Mouse (Mus musculus) hindbrain, postnatal 0 days (tissue): Measurements from ENCODE around the gene Aqr. TPM values are rescaled to one million over a fixed set of nuclear protein-coding genes. Genes with fewer than 3 reads are reported as not detected.
A peak's percentile ranks its signal among the peaks of the same experiment; 100 is the strongest.
"Not testable (repeated sequence)": the region's sequence is repeated elsewhere in the genome, so short reads cannot be mapped to it uniquely, and the experiment has no call there.

Source experiments
- ATAC-seq: fragments of 200-750 bp; cut with Nextera tagmentation; 2 replicates; pipeline ENCODE4 v1.8.0; 2017; ENCODE audit warnings: mild to moderate bottlenecking, moderate TSS enrichment, moderate library complexity
- DNase-seq: peaks from one replicate; pipeline ENCODE4 v3.0.0-alpha.2; 2015; ENCODE audit warnings: low spot score
- H3K27ac ChIP-seq: fragments of 300-500 bp; sonication (generic); 2 replicates; pipeline ENCODE4 v1.5.1; 2014; ENCODE audit warnings: mild to moderate bottlenecking
- H3K27me3 ChIP-seq: fragments of 300-500 bp; sonication (generic); 2 replicates; pipeline ENCODE4 v1.6.1; 2014; ENCODE audit warnings: low read length, mixed read lengths; ENCODE audit not compliant: insufficient read depth
- H3K36me3 ChIP-seq: fragments of 300-500 bp; sonication (generic); 2 replicates; pipeline ENCODE4 v1.6.1; 2014; ENCODE audit warnings: low read length, mixed read lengths; ENCODE audit not compliant: insufficient read depth
- H3K4me1 ChIP-seq: fragments of 300-500 bp; sonication (generic); 2 replicates; pipeline ENCODE4 v1.6.1; 2014; ENCODE audit warnings: antibody characterized with exemption, low read length, mixed read lengths; ENCODE audit not compliant: insufficient read depth
- H3K4me2 ChIP-seq: fragments of 300-500 bp; sonication (generic); 2 replicates; pipeline ENCODE4 v1.6.1; 2014; ENCODE audit warnings: low read depth, mild to moderate bottlenecking, low read length, moderate library complexity, mixed read lengths
- H3K4me3 ChIP-seq: fragments of 300-500 bp; sonication (generic); 2 replicates; pipeline ENCODE4 v1.5.1; 2014; ENCODE audit warnings: low read length
- H3K9ac ChIP-seq: fragments of 300-500 bp; sonication (generic); replicated peaks from 2 replicates; pipeline ENCODE4 v1.6.1; 2014; ENCODE audit warnings: mild to moderate bottlenecking, low read length, moderate library complexity, mixed read lengths
- H3K9me3 ChIP-seq: fragments of 300-500 bp; sonication (generic); 2 replicates; pipeline ENCODE4 v1.6.1; 2016; ENCODE audit warnings: low read length, mixed read lengths
- CTCF ChIP-seq: IDR thresholded peaks from 2 replicates; pipeline ENCODE4 v1.5.1; 2016; ENCODE audit warnings: antibody characterized with exemption, control low read depth, low read depth
- WGBS: fragments of 180-500 bp; shearing (Covaris S2); extraction: QIAGEN DNeasy Blood & Tissue Kit; methylation state at CpG from one replicate; pipeline ENCODE4 v1.1.7; 2014; 5-methylcytosine and 5-hydroxymethylcytosine counted together
- polyA plus RNA-seq: library from polyadenylated mRNA; unstranded; fragments of >200 nt; fragmentation: Nextera tagmentation; extraction: Ambion mirVana; gene quantifications from 2 replicates; pipeline ENCODE4 v1.2.1, GENCODE M21; 2015
- total RNA-seq: library from RNA; depleted of rRNA; stranded (reverse); fragments of >200 nt; gene quantifications from 2 replicates; pipeline ENCODE4 v1.2.3, GENCODE M21; 2014; rRNA removed

The Aqr gene
- total RNA-seq (24.7 and 26.3 TPM in 2 replicates), polyA plus RNA-seq (24.3 and 27.3 TPM in 2 replicates)

DNA sequence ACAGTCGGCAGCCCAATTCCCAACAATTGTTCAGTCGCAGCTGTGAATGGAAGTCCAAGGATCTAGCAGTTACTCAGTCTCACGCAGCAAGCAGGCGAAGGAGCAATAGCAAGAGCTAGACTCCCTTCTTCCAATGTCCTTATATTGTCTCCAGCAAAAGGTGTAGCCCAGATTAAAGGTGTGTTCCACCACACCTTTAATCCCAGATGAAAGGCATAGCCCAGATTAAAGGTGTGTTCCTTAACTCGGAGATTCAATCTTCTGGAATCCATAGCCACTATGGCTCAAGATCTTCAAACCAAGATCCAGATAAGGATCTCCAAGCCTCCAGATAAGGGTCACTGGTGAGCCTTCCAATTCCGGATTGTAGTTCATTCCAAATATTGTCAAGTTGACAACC lies at the start of gene Aqr:
Gene Aqr (minus strand): TSS at position 101 of the 400 bp plus-strand sequence.
- not testable (repeated sequence) for H3K4me3 ChIP-seq, DNase-seq, H3K27me3 ChIP-seq, H3K36me3 ChIP-seq, H3K27ac ChIP-seq, ATAC-seq, H3K4me2 ChIP-seq, H3K9ac ChIP-seq, H3K4me1 ChIP-seq, H3K9me3 ChIP-seq
- WGBS = 93% methylated on average over 1 of the region's 6 CpGs

DNA sequence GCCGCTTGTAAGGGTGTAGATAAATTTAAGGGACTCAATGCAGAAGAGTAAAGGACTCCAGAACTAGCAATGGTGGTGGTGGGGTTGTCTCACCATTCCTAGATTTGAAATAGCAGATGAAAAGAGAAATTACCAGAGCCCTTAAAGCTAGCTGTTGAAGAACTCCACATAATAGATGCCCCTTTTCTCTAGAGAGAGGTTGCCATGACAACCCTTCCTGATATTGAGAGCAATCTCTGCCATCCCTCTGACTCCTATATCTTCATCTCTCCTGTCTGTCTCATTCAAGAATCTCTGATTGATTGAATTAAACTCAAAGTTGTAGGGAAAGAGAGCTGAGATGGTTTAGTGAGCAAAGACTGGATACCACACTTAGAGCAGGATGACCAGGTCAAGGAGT lies 49.7 kb upstream of the Aqr start:
- no peaks in the 10 kb centered on the region for H3K27me3 ChIP-seq
- H3K36me3 ChIP-seq = no peaks in the 10 kb centered on the region
- H3K4me2 ChIP-seq = no peak overlapping the region
- no peak overlapping the region for H3K9ac ChIP-seq
- TF ChIP-seq CTCF = no peak
- 85% methylated on average over 1 of the region's 1 CpGs for WGBS
- ATAC-seq (no peak), DNase-seq (peak; percentile 46)
- no peak overlapping the region for H3K4me3 ChIP-seq
- no peaks in the 10 kb centered on the region for H3K9me3 ChIP-seq
- H3K27ac ChIP-seq = no peak overlapping the region
- no peaks in the 10 kb centered on the region for H3K4me1 ChIP-seq

DNA sequence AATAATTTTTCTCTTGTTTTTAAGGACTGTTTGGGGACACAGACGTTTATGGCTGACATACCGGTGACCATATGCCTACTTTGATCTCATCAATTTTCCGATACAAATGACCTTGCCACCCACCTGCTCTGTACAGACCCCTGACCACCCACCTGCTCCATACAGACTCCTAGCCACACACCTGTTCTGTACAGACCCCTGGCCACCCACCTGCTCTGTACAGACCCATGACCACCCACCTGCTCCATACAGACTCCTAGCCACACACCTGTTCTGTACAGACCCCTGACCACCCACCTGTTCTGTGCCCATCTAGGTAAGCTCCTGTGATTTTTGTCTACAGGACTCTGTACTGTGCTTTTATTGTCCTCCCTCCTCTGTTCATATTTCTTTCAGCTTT lies 48.8 kb upstream of the Aqr start:
- H3K4me1 ChIP-seq = no peaks in the 10 kb centered on the region
- no peak overlapping the region for H3K27ac ChIP-seq
- H3K9me3 ChIP-seq = no peaks in the 10 kb centered on the region
- H3K9ac ChIP-seq = no peak overlapping the region
- WGBS = 90% methylated on average over 3 of the region's 3 CpGs
- H3K4me3 ChIP-seq = no peak overlapping the region
- H3K27me3 ChIP-seq = no peaks in the 10 kb centered on the region
- no peak for DNase-seq
- no peaks in the 10 kb centered on the region for H3K36me3 ChIP-seq
- ATAC-seq = 0 out of 2 replicates have a peak, but pooled peaks have one; percentile 68
- H3K4me2 ChIP-seq = no peak overlapping the region
- no peak for TF ChIP-seq CTCF

DNA sequence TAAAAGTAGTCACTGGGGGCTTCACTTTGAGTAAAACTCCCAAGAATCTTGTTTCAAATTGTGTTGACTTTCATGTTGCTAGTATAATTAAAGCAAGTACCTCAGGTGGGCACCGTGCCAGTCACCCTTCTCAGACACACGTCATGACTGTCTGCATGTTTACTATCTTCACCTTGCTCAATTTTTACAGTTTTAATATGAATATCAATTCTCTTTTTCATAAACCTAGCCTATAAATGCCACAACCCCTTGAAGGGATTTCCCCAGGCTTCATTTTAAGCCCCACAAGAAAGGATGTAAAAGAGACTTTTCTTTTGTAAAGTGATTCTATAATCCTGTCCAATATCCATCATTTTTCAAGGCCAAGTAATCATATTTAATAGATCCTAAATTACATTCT lies 44.4 kb upstream of the Aqr start:
- ATAC-seq = no peak
- Histone ChIP-seq H3K4me2 (no peak overlapping the region), H3K27me3 (no peaks in the 10 kb centered on the region), H3K9me3 (no peaks in the 10 kb centered on the region), H3K27ac (no peak overlapping the region), H3K4me3 (no peak overlapping the region), H3K4me1 (no peaks in the 10 kb centered on the region), H3K36me3 (no peaks in the 10 kb centered on the region), H3K9ac (no peak overlapping the region)
- no peak for TF ChIP-seq CTCF
- WGBS = 66% methylated on average over 2 of the region's 2 CpGs
- DNase-seq = no peak

DNA sequence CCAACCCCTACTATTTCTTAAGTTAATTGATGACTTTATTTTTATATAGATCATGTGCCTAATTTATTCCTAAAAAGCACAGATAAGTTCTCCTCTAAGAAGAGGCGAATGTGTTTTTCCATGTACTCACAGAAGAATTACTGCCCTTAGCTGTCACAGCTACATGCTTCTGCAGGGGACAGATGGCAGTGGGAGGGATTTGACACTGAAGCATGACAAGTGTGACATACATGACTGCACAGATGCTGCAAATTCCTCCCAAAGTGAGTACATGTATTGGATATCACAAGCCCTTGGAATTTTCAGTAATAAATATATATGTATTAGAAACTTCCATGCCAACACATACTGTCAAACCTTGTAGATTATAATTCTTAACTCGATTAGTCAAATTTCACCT lies 41.8 kb upstream of the Aqr start:
- no peak for TF ChIP-seq CTCF
- 84% methylated on average over 2 of the region's 2 CpGs for WGBS
- Histone ChIP-seq H3K9me3 (no peaks in the 10 kb centered on the region), H3K36me3 (no peaks in the 10 kb centered on the region), H3K9ac (no peak overlapping the region), H3K4me3 (no peak overlapping the region), H3K27ac (no peak overlapping the region), H3K4me2 (no peak overlapping the region), H3K4me1 (no peaks in the 10 kb centered on the region), H3K27me3 (no peaks in the 10 kb centered on the region)
- DNase-seq (peak; percentile 8), ATAC-seq (no peak; the same call in 1 of the 2 replicates)

DNA sequence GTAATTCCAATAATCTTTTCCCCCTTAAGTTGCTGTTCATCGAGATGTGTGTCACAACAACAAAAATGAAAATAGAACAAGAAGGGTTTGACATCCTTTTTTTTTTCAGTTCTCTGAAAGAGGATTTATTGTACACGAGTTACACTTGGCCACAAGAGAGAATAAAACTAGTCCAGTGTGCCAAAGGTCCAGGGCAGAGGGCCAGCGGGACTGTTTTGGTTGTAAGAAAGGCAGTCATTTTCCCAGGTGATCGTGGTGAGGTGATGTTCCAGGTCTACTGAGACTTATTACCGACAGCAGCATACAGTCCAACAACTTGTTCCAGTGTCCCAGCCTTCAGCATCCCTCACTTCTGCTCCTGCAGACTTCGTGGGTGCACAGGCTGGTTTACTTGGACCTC lies 18.2 kb upstream of the Aqr start:
- ATAC-seq = no peak
- no peak overlapping the region for H3K4me2 ChIP-seq
- 70% methylated on average over 6 of the region's 6 CpGs for WGBS

DNA sequence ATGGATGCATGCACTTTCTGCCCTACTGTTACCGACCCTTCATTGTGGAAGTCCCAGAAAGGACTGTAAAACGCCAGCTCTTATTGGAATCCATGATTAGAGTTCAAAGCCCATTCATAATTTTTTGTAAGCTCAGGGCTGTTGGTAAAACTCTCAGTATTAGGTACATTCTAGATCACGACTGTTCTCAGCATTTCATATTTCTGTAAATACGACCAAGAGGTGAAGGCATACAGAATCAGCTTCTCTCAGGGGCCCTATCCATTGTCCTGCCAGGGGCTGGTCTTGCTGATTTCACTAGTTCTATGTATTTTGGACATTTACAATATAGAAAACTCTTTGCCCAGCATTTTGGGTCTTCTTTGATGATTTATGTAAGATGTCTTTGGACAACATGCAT lies 14.8 kb upstream of the Aqr start:
- Histone ChIP-seq H3K4me3 (peak overlapping the region; percentile 73), H3K4me1 (0 out of 2 replicates have a peak, but pooled peaks cover 6% of the 10 kb centered on the region), H3K4me2 (peak overlapping the region; percentile 86), H3K27me3 (no peaks in the 10 kb centered on the region), H3K27ac (peak overlapping the region; percentile 79), H3K9me3 (no peaks in the 10 kb centered on the region), H3K9ac (peak overlapping the region; percentile 77), H3K36me3 (no peaks in the 10 kb centered on the region)
- DNase-seq (no peak), ATAC-seq (no peak; the same call in 1 of the 2 replicates)
- WGBS = 29% methylated on average over 4 of the region's 4 CpGs
- no peak for TF ChIP-seq CTCF

More for the DNA sequence above, 18.2 kb upstream of the Aqr start:
- H3K4me1 ChIP-seq = 0 out of 2 replicates have a peak, but pooled peaks cover 3% of the 10 kb centered on the region
- no peak for TF ChIP-seq CTCF
- DNase-seq = no peak
- H3K9ac ChIP-seq = no peak overlapping the region
- no peaks in the 10 kb centered on the region for H3K27me3 ChIP-seq
- H3K27ac ChIP-seq = no peak overlapping the region
- H3K36me3 ChIP-seq = no peaks in the 10 kb centered on the region
- no peaks in the 10 kb centered on the region for H3K9me3 ChIP-seq
- H3K4me3 ChIP-seq = no peak overlapping the region
